Mouse (Mus musculus) ES-Bruce4 (cell line): ENCODE measurements around the gene Faim. TPM values are rescaled to one million over a fixed set of nuclear protein-coding genes. Genes with fewer than 3 reads are reported as not detected.
A peak's percentile ranks its signal among the peaks of the same experiment; 100 is the strongest.

Experiments
- H3K27ac ChIP-seq: 2 replicates; pipeline ENCODE4 v1.5.1; 2012; ENCODE audit warnings: low read length, inconsistent platforms; ENCODE audit not compliant: insufficient read depth
- H3K27me3 ChIP-seq: 2 replicates; pipeline ENCODE4 v1.6.1; 2012; ENCODE audit warnings: mild to moderate bottlenecking, low read length, inconsistent platforms; ENCODE audit not compliant: control insufficient read depth, poor library complexity, insufficient read depth, severe bottlenecking
- H3K36me3 ChIP-seq: 2 replicates; pipeline ENCODE4 v1.6.1; 2012; ENCODE audit warnings: inconsistent platforms, mild to moderate bottlenecking, low read length, moderate library complexity; ENCODE audit not compliant: control insufficient read depth, poor library complexity, insufficient read depth, severe bottlenecking
- H3K4me1 ChIP-seq: one replicate; pipeline ENCODE4 v1.8.1; 2011; ENCODE audit warnings: low read length; ENCODE audit not compliant: control insufficient read depth, insufficient read depth
- H3K4me3 ChIP-seq: 2 replicates; pipeline ENCODE4 v1.5.1; 2011; ENCODE audit warnings: low read depth, mild to moderate bottlenecking, low read length
- H3K9ac ChIP-seq: 2 replicates; pipeline ENCODE4 v1.6.1; 2012; ENCODE audit warnings: low read depth, mild to moderate bottlenecking, inconsistent platforms; ENCODE audit not compliant: poor library complexity, severe bottlenecking
- H3K9me3 ChIP-seq: replicated peaks from 2 replicates; pipeline ENCODE4 v1.6.1; 2012; ENCODE audit warnings: mild to moderate bottlenecking, low read length, inconsistent platforms; ENCODE audit not compliant: control insufficient read depth, poor library complexity, insufficient read depth, severe bottlenecking
- CTCF ChIP-seq: IDR thresholded peaks from one replicate; pipeline ENCODE4 v1.8.1; 2011; ENCODE audit warnings: low read depth, low read length
- EP300 ChIP-seq: IDR thresholded peaks from 2 replicates; pipeline ENCODE4 v1.6.1; 2011; ENCODE audit warnings: low read depth, low read length; ENCODE audit not compliant: insufficient read depth
- POLR2A ChIP-seq: IDR thresholded peaks from one replicate; pipeline ENCODE4 v1.8.1; 2011; ENCODE audit warnings: low read length; ENCODE audit not compliant: insufficient read depth
- polyA plus RNA-seq: library from polyadenylated mRNA; stranded (reverse); fragments of >200 nt; gene quantifications from 2 replicates; pipeline ENCODE4 v1.2.4, GENCODE M21; 2011; ENCODE audit warnings: low read depth; ENCODE audit not compliant: missing spikeins, insufficient read depth, insufficient read length

Faim gene
- polyA plus RNA-seq, 1 experiment: 35.4 TPM

- Histone ChIP-seq H3K27me3 (no peaks in the 10 kb centered on the region), H3K4me1 (no peaks in the 10 kb centered on the region), H3K27ac (no peak overlapping the region), H3K36me3 (no peaks in the 10 kb centered on the region), H3K9me3 (no peaks in the 10 kb centered on the region), H3K4me3 (no peak overlapping the region), H3K9ac (peak overlapping the region; percentile 80)
- no peak for TF ChIP-seq CTCF
- no peak for TF ChIP-seq POLR2A
- no peak for TF ChIP-seq EP300
Measured at GRCm38 (mm10) chr9:98987131-98987530, 958 bp downstream of the Faim start.

GRCm38 (mm10) chr9:98994103-98994502, 7.9 kb downstream of the Faim start:
- Histone ChIP-seq H3K9ac (no peak overlapping the region), H3K4me3 (no peak overlapping the region), H3K9me3 (no peaks in the 10 kb centered on the region), H3K36me3 (no peaks in the 10 kb centered on the region), H3K27me3 (no peaks in the 10 kb centered on the region), H3K4me1 (no peaks in the 10 kb centered on the region), H3K27ac (no peak overlapping the region)
- no peak for TF ChIP-seq POLR2A
- no peak for TF ChIP-seq CTCF
- no peak for TF ChIP-seq EP300

GRCm38 (mm10) chr9:98999881-99000339, 13.7 kb downstream of the Faim start:
- Histone ChIP-seq H3K4me1 (no peaks in the 10 kb centered on the region), H3K36me3 (no peaks in the 10 kb centered on the region)
- TF ChIP-seq CTCF (no peak), EP300 (no peak), POLR2A (no peak)

GRCm38 (mm10) chr9:99001326-99001725, 15.2 kb downstream of the Faim start:
- Histone ChIP-seq H3K4me3 (no peak overlapping the region), H3K4me1 (no peaks in the 10 kb centered on the region), H3K36me3 (no peaks in the 10 kb centered on the region), H3K27ac (no peak overlapping the region), H3K9ac (no peak overlapping the region), H3K27me3 (no peaks in the 10 kb centered on the region), H3K9me3 (no peaks in the 10 kb centered on the region)
- no peak for TF ChIP-seq POLR2A

More at GRCm38 (mm10) chr9:98999881-99000339, 13.7 kb downstream of the Faim start:
- Histone ChIP-seq H3K27me3 (no peaks in the 10 kb centered on the region), H3K9ac (no peak overlapping the region), H3K27ac (no peak overlapping the region), H3K4me3 (no peak overlapping the region), H3K9me3 (no peaks in the 10 kb centered on the region)

GRCm38 (mm10) chr9:99009069-99009897, 23.1 kb downstream of the Faim start:
- Histone ChIP-seq H3K27ac (no peak overlapping the region), H3K4me1 (no peaks in the 10 kb centered on the region), H3K27me3 (no peaks in the 10 kb centered on the region), H3K9me3 (no peaks in the 10 kb centered on the region), H3K4me3 (no peak overlapping the region), H3K36me3 (no peaks in the 10 kb centered on the region), H3K9ac (no peak overlapping the region)
- TF ChIP-seq CTCF: no peak
- no peak for TF ChIP-seq POLR2A
- no peak for TF ChIP-seq EP300

- no peaks in the 10 kb centered on the region for H3K27me3 ChIP-seq
- no peak overlapping the region for H3K4me3 ChIP-seq
Measured at GRCm38 (mm10) chr9:99009898-99010199, 23.7 kb downstream of the Faim start.

More at GRCm38 (mm10) chr9:99009898-99010199, 23.7 kb downstream of the Faim start:
- Histone ChIP-seq H3K4me1 (no peaks in the 10 kb centered on the region), H3K9me3 (no peaks in the 10 kb centered on the region), H3K27ac (no peak overlapping the region), H3K36me3 (no peaks in the 10 kb centered on the region), H3K9ac (no peak overlapping the region)
- TF ChIP-seq EP300: no peak
- TF ChIP-seq CTCF: no peak
- no peak for TF ChIP-seq POLR2A
